Mouse (Mus musculus): ENCODE measurements around the gene Vstm4.

Vstm4 gene

GRCm38 (mm10) chr14:32947512-32947911, 91.0 kb downstream of the Vstm4 start:
- no peak for DNase-seq (ENCODE audit: low spot score in 2 of 2)

DNA sequence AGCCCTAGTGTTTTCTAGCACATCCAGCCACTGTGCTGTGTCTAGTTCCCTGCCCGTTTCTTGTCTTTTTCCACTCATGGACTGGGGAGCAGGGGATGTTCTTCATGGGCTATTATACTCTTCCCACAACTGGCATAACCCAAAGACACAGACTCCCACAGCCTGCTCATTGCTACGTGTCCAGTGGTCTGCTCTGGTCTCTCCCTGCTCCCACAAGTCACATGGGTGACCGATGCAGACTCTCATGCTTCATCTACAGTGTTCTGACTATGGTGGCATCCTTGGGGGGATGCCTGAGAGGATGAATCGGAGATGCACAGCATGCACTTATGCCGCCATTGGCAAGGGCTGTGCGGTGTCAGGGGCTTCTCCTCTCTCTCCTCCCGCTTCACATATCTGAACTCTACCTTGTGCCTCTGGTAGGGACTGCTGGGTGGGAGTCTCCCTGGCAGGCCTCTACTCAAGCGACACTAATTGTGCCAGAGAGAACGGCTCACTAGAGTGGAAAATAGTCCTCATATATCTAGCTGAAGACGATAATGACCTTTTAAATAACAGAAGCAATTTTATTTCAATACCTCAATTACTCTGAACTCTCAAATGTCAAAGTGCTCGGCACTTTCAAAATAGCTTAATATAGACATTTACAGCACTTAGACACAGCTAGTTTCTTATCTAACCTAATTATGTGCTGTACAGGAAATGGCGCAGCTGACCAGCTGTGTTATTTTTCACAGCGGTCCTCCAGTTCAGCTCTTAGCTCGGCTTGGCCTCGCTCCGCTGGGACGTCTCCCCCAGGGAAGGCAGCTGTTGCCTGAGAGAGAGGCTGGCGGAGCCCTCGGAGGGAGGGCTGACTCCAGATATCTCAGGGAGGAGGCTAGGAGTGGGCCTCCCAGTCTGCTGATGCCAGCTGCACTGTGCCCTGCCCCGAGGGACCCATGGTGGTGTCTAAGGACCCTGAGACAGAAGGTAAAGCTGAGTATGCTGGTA, 94.1 kb downstream of the Vstm4 start:
- no peak for DNase-seq (ENCODE audit: low spot score in 2 of 2)

DNA sequence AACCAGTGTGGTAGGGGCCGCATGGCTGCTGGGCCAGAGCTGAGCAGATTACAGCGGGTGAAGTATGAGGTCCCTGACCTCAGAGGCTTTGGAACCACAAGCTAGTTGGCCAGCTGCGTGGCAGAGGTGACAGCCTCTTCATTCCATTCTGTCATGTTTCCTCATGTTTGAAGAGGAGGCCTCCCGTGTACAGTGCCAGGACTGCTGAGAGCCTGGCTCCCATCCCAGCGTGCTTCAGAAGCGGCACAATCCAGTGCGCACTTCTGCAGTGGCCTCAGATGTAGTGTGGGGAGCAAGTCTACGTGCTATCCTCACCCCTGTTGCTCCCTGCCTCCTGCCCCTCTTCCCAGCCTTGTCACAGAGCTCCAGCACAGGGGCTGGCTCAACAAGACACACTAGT, 99.9 kb downstream of the Vstm4 start:
- DNase-seq (ENCODE audit: low spot score in 2 of 2), result no peak

GRCm38 (mm10) chr14:32958671-32959070, 102.1 kb downstream of the Vstm4 start:
- DNase-seq (ENCODE audit: low spot score in 2 of 2), result no peak

DNA sequence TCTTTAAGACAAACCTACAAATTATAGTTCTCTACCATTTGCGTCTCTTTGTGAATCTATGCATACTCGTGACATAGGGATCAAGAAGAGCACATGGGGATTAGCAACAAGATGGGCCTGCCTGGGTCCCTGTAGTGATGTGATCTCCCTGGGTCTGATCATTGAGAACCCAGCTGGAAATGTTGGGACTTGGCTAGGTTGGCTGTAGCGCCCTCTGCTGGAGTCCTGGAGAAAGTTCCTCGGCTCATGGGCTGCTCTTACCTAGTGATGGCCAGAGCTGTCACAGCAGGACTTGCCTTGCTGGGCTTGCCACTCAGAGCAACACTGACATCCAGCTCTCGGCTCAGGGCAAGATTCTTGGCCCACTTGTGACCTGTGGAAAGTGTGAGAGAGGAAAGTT, 103.9 kb downstream of the Vstm4 start:
- peak in 1 of 2 experiments; percentile 5 for DNase-seq (ENCODE audit: low spot score in 2 of 2)

GRCm38 (mm10) chr14:32964742-32965141, 108.2 kb downstream of the Vstm4 start:
- DNase-seq (ENCODE audit: low spot score in 2 of 2), result no peak

DNA sequence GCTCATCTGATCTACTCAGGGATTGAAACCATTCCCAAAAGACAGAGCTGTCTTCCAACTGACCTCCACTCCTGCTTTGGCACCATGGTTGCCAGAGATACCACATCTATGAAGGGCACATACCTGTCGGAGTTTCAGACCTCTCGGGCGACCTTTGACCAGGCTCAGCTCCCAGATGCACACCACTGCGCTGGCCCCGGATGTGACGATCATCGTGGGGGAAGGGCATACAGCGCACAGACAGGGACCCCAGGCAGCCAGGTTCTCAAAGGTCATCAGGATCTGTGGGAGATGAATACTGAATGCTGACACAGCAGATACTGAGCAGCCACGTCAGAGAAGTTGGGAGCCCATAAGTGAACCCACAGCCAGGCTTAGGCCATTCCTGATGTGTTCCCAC, 114.1 kb downstream of the Vstm4 start:
- no peak for DNase-seq (ENCODE audit: low spot score in 2 of 2)

- DNase-seq (ENCODE audit: low spot score in 2 of 2), result no peak
Measured at GRCm38 (mm10) chr14:32984176-32984738, 127.7 kb downstream of the Vstm4 start.

DNA sequence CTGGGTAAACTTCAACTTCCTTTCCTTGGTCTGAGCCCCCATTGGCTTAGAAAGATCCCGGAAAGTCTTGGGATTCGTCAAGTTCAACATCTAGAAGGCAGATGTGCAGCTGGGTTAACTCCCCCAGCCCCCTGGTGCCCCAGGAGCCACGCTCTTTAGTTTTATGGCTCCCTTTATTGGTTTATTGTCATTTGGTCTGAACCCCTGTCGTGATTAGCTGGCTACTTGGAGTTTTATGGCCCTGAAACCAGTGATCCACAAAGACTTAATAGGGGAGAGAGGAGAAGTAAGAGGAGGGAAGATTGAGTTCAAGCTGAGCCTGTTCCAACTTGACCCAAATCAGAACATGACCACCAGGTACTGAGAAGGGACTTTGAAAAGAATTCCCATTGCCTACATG, 130.1 kb downstream of the Vstm4 start:
- DNase-seq (ENCODE audit: low spot score in 2 of 2), result no peak

All from natural killer cell, adult 2 months (primary cell).